Mouse (Mus musculus): ENCODE data around the gene Aven. TPM values are rescaled to one million over a fixed set of nuclear protein-coding genes. Genes with fewer than 3 reads are reported as not detected.

Gene Aven
- polyA plus RNA-seq, 1 experiment from 2014 or later = 10.0 TPM

DNA sequence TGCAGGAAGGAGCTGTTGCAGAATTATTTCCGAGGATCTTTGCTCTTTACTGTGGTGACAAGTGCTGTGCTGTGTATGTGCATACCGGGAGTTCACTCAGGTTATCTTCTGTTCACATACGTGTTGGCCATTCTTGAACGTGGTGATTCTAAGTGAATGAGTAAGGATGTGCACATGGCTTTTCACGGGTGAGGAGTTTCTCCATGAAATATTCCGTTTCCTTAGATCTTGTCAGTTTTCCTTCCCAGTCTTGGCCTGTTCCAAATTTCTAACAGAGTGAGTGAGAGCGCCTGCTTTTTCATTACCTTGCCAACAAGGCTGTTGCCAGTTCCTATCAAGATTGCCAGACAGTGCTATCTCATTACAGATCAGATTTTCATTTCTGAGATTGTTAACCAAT is 98.2 kb downstream of the Aven start:
- DNase-seq (ENCODE audit: low spot score) (no peak), ATAC-seq (replicated peaks; ENCODE audit: insufficient number of reproducible peaks, low FRiP score, low TSS enrichment, low read depth) (no peak)
- no peak overlapping the region for H3K27ac ChIP-seq (replicated peaks; ENCODE audit: low read depth, low read length)
- 85% methylated on average over 7 of the region's 7 CpGs for WGBS
- H3K4me3 ChIP-seq (ENCODE audit: low read depth, low read length) = no peak overlapping the region
- no peak overlapping the region for H3K9ac ChIP-seq (replicated peaks; ENCODE audit: low read length)
- H3K36me3 ChIP-seq (replicated peaks; ENCODE audit: control insufficient read depth, insufficient read depth, low read depth, low read length) = no peaks in the 10 kb centered on the region
- no peaks in the 10 kb centered on the region for H3K9me3 ChIP-seq (replicated peaks; ENCODE audit: control insufficient read depth, low read length)
- no peaks in the 10 kb centered on the region for H3K4me1 ChIP-seq (ENCODE audit: control insufficient read depth, insufficient read depth, low read length)
- H3K4me2 ChIP-seq (ENCODE audit: low read depth, low read length) = no peak overlapping the region
- H3K27me3 ChIP-seq (ENCODE audit: control insufficient read depth, insufficient read depth, low read length) = no peaks in the 10 kb centered on the region

DNA sequence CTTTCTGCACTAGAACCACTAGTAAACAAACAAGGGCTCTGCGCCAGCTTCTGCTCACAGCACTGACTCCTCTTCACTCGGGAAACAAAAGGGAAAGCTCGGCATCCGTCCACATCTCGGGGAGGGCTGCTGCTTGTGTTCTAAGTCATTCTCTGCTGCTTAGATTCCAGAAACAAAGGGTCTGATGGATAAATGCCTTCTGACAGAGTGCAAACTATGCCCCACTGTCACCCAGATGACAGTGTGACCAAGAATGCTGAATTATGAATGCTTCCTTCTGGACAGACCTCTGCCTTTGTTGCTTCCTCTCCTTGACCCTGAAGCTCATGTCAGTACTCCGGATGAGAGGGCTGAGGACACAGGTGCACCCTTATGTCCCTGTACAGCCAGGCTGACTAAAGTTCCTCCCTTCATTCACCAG is 98.7 kb downstream of the Aven start:
- ATAC-seq (replicated peaks; ENCODE audit: insufficient number of reproducible peaks, low FRiP score, low TSS enrichment, low read depth) = no peak

DNA sequence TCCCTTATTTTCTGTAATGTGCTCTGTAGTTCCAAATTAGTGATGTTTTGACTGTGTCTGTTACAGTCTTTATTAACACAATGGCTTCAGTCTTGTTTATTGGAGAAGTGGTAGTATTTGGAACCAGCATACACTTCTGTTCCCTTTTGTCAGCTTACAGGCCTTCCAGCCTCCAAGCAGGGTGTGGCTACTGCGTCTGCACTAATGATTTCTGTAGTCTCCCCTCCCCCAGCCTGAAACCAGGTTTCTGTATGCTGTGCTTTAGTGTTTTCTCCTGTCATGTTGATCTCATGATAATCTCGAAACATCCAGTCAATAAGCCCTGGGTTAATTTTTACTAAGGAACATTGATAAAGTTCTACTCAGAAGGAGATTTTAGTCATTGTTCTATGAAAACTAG is 100.6 kb downstream of the Aven start:
- 78% methylated on average over 2 of the region's 2 CpGs for WGBS
- ATAC-seq (replicated peaks; ENCODE audit: insufficient number of reproducible peaks, low FRiP score, low TSS enrichment, low read depth) (no peak), DNase-seq (ENCODE audit: low spot score) (no peak)
- Histone ChIP-seq H3K4me1 (ENCODE audit: control insufficient read depth, insufficient read depth, low read length) (no peaks in the 10 kb centered on the region), H3K36me3 (replicated peaks; ENCODE audit: control insufficient read depth, insufficient read depth, low read depth, low read length) (no peaks in the 10 kb centered on the region), H3K4me2 (ENCODE audit: low read depth, low read length) (no peak overlapping the region), H3K9me3 (replicated peaks; ENCODE audit: control insufficient read depth, low read length) (no peaks in the 10 kb centered on the region), H3K4me3 (ENCODE audit: low read depth, low read length) (no peak overlapping the region), H3K27me3 (ENCODE audit: control insufficient read depth, insufficient read depth, low read length) (no peaks in the 10 kb centered on the region), H3K9ac (replicated peaks; ENCODE audit: low read length) (no peak overlapping the region), H3K27ac (replicated peaks; ENCODE audit: low read depth, low read length) (no peak overlapping the region)

More for the DNA sequence above, 98.7 kb downstream of the Aven start:
- Histone ChIP-seq H3K27me3 (ENCODE audit: control insufficient read depth, insufficient read depth, low read length) (no peaks in the 10 kb centered on the region), H3K9ac (replicated peaks; ENCODE audit: low read length) (no peak overlapping the region), H3K9me3 (replicated peaks; ENCODE audit: control insufficient read depth, low read length) (no peaks in the 10 kb centered on the region), H3K36me3 (replicated peaks; ENCODE audit: control insufficient read depth, insufficient read depth, low read depth, low read length) (no peaks in the 10 kb centered on the region), H3K4me2 (ENCODE audit: low read depth, low read length) (no peak overlapping the region), H3K27ac (replicated peaks; ENCODE audit: low read depth, low read length) (no peak overlapping the region), H3K4me1 (ENCODE audit: control insufficient read depth, insufficient read depth, low read length) (no peaks in the 10 kb centered on the region), H3K4me3 (ENCODE audit: low read depth, low read length) (no peak overlapping the region)
- 70% methylated on average over 6 of the region's 6 CpGs for WGBS
- no peak for DNase-seq (ENCODE audit: low spot score)

DNA sequence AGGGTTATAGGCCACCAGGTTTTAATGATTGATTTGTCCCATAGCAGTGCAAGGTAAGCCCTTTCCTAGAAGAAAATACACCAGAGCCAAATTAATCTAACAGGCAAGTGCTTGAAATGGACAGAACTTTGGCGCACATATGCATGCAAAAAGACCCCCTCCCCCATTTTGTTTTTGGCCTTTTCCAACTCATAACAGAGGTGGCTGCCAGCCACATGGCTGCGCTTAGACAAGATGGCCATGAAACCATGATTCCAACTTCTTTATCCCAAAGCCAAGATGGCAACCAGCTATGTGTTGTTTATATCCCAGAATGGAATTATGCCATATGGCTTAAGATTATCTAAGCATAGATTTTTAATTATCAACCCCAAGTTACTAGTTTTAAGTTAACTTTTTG is 101.0 kb downstream of the Aven start:
- Histone ChIP-seq H3K36me3 (replicated peaks; ENCODE audit: control insufficient read depth, insufficient read depth, low read depth, low read length) (no peaks in the 10 kb centered on the region), H3K4me3 (ENCODE audit: low read depth, low read length) (no peak overlapping the region), H3K4me2 (ENCODE audit: low read depth, low read length) (no peak overlapping the region), H3K4me1 (ENCODE audit: control insufficient read depth, insufficient read depth, low read length) (no peaks in the 10 kb centered on the region), H3K27ac (replicated peaks; ENCODE audit: low read depth, low read length) (no peak overlapping the region), H3K27me3 (ENCODE audit: control insufficient read depth, insufficient read depth, low read length) (no peaks in the 10 kb centered on the region), H3K9ac (replicated peaks; ENCODE audit: low read length) (no peak overlapping the region), H3K9me3 (replicated peaks; ENCODE audit: control insufficient read depth, low read length) (no peaks in the 10 kb centered on the region)
- WGBS = 97% methylated on average over 2 of the region's 2 CpGs
- ATAC-seq (replicated peaks; ENCODE audit: insufficient number of reproducible peaks, low FRiP score, low TSS enrichment, low read depth) (no peak), DNase-seq (ENCODE audit: low spot score) (no peak)

DNA sequence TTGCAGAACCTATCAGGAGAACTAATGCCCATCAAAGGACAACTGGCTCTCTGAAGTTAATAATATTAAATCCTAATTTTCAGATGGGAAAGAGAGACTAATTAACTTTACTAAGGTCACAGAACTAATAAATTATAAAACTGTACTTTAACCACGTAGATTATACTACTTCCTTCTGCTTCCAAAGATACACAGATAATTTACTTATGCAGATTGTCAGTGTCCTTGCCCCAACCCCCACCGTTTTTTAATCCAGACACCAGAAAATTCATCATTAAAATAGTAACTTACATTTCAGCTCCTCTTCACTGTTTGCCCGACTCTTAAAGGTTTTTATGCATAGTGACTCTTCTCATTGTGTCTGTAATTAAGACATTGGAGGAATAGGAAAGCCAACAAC is 103.0 kb downstream of the Aven start:
- ATAC-seq (replicated peaks; ENCODE audit: insufficient number of reproducible peaks, low FRiP score, low TSS enrichment, low read depth) = no peak
- H3K4me3 ChIP-seq (ENCODE audit: low read depth, low read length) = no peak overlapping the region
- no peak overlapping the region for H3K27ac ChIP-seq (replicated peaks; ENCODE audit: low read depth, low read length)
- no peak overlapping the region for H3K4me2 ChIP-seq (ENCODE audit: low read depth, low read length)
- H3K9ac ChIP-seq (replicated peaks; ENCODE audit: low read length) = no peak overlapping the region
- no peaks in the 10 kb centered on the region for H3K9me3 ChIP-seq (replicated peaks; ENCODE audit: control insufficient read depth, low read length)
- DNase-seq (ENCODE audit: low spot score) = no peak
- no peaks in the 10 kb centered on the region for H3K27me3 ChIP-seq (ENCODE audit: control insufficient read depth, insufficient read depth, low read length)
- H3K36me3 ChIP-seq (replicated peaks; ENCODE audit: control insufficient read depth, insufficient read depth, low read depth, low read length) = no peaks in the 10 kb centered on the region
- no peaks in the 10 kb centered on the region for H3K4me1 ChIP-seq (ENCODE audit: control insufficient read depth, insufficient read depth, low read length)
- WGBS = 83% methylated on average over 3 of the region's 3 CpGs

DNA sequence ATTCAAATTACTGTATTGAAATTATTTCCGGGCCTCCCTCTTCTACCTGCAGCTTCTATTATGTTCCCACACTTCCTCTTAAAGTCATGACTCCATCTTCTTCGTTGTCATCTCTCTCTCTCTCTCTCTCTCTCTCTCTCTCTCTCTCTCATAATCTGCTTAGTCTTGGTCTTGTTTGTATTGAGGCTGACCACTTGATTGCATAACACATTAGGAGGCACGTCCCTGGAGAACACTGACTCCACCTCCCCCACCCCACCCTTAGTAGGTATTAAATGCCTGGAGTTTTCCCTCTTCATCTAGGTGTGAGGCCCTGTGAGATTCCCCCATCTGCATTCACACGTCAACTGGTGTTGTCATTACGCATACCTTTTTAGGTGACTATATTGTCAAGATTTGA is 103.7 kb downstream of the Aven start:
- DNase-seq (ENCODE audit: low spot score) (no peak), ATAC-seq (replicated peaks; ENCODE audit: insufficient number of reproducible peaks, low FRiP score, low TSS enrichment, low read depth) (no peak)
- no peak overlapping the region for H3K9ac ChIP-seq (replicated peaks; ENCODE audit: low read length)
- H3K4me2 ChIP-seq (ENCODE audit: low read depth, low read length) = no peak overlapping the region
- no peaks in the 10 kb centered on the region for H3K4me1 ChIP-seq (ENCODE audit: control insufficient read depth, insufficient read depth, low read length)
- no peaks in the 10 kb centered on the region for H3K27me3 ChIP-seq (ENCODE audit: control insufficient read depth, insufficient read depth, low read length)
- no peaks in the 10 kb centered on the region for H3K9me3 ChIP-seq (replicated peaks; ENCODE audit: control insufficient read depth, low read length)
- no peaks in the 10 kb centered on the region for H3K36me3 ChIP-seq (replicated peaks; ENCODE audit: control insufficient read depth, insufficient read depth, low read depth, low read length)
- WGBS = 78% methylated on average over 5 of the region's 5 CpGs
- H3K4me3 ChIP-seq (ENCODE audit: low read depth, low read length) = no peak overlapping the region
- no peak overlapping the region for H3K27ac ChIP-seq (replicated peaks; ENCODE audit: low read depth, low read length)

DNA sequence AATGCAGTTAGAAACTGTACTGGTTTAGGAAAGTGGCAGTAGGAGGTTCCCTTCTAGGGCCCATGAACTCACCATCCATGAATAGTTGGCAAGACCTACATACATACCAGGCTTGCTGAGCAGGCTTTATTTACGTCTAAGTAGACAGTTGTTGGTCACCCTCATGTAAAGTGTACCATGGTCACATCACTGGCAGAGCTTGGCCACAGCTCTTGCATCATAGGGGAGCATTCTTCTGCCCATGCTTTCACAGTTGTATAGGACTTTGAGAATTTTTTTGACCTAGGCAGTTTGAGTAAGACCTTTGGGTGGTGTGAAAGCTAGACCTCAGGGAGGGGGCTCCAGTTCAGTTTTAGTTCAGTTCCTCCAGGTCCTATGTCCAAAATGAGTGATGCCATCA is 104.3 kb downstream of the Aven start:
- WGBS = 90% methylated on average over 1 of the region's 1 CpGs

DNA sequence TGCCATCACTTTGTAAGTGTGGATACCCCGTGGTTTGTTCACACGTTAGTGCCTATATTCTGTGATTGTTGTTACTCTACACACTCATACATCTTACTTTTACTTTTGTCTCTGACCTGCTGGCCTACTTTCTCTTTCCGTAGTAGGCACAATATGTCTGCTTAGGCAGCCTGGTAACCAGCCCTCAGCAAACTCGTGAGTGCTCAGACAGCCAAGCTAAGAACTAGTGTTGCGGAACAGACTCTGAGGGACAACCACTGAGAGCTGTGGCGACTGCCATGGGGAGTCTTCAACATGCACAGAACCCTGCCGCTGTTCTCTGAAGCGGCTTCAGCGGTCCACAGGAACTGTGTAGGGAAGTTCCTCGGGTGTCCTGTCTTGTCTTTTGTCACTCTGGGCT is 107.5 kb downstream of the Aven start:
- Histone ChIP-seq H3K27ac (replicated peaks; ENCODE audit: low read depth, low read length) (no peak overlapping the region), H3K9ac (replicated peaks; ENCODE audit: low read length) (no peak overlapping the region), H3K4me1 (ENCODE audit: control insufficient read depth, insufficient read depth, low read length) (no peaks in the 10 kb centered on the region), H3K27me3 (ENCODE audit: control insufficient read depth, insufficient read depth, low read length) (no peaks in the 10 kb centered on the region), H3K9me3 (replicated peaks; ENCODE audit: control insufficient read depth, low read length) (no peaks in the 10 kb centered on the region), H3K36me3 (replicated peaks; ENCODE audit: control insufficient read depth, insufficient read depth, low read depth, low read length) (no peaks in the 10 kb centered on the region), H3K4me2 (ENCODE audit: low read depth, low read length) (no peak overlapping the region), H3K4me3 (ENCODE audit: low read depth, low read length) (no peak overlapping the region)
- WGBS = 59% methylated on average over 10 of the region's 10 CpGs
- no peak for ATAC-seq (replicated peaks; ENCODE audit: insufficient number of reproducible peaks, low FRiP score, low TSS enrichment, low read depth)
- DNase-seq (ENCODE audit: low spot score) = no peak

More for the DNA sequence above, 104.3 kb downstream of the Aven start:
- no peaks in the 10 kb centered on the region for H3K9me3 ChIP-seq (replicated peaks; ENCODE audit: control insufficient read depth, low read length)
- H3K4me1 ChIP-seq (ENCODE audit: control insufficient read depth, insufficient read depth, low read length) = no peaks in the 10 kb centered on the region
- no peak overlapping the region for H3K9ac ChIP-seq (replicated peaks; ENCODE audit: low read length)
- H3K4me2 ChIP-seq (ENCODE audit: low read depth, low read length) = no peak overlapping the region
- H3K27me3 ChIP-seq (ENCODE audit: control insufficient read depth, insufficient read depth, low read length) = no peaks in the 10 kb centered on the region
- no peak overlapping the region for H3K4me3 ChIP-seq (ENCODE audit: low read depth, low read length)
- ATAC-seq (replicated peaks; ENCODE audit: insufficient number of reproducible peaks, low FRiP score, low TSS enrichment, low read depth) (no peak), DNase-seq (ENCODE audit: low spot score) (no peak)
- H3K27ac ChIP-seq (replicated peaks; ENCODE audit: low read depth, low read length) = no peak overlapping the region
- no peaks in the 10 kb centered on the region for H3K36me3 ChIP-seq (replicated peaks; ENCODE audit: control insufficient read depth, insufficient read depth, low read depth, low read length)
